Mouse (Mus musculus) liver, postnatal 0 days (tissue): Measurements from ENCODE around the gene Myo5a. TPM values are rescaled to one million over a fixed set of nuclear protein-coding genes. Genes with fewer than 3 reads are reported as not detected.

Experiments used
- ATAC-seq: fragments of 200-750 bp; cut with Nextera tagmentation; 2 replicates; pipeline ENCODE4 v1.8.0; 2017; ENCODE audit warnings: mild to moderate bottlenecking, moderate library complexity
- DNase-seq: peaks from one replicate; pipeline ENCODE4 v3.0.0-alpha.2; 2016
- H3K27ac ChIP-seq: fragments of 300-500 bp; sonication (generic); 2 replicates; pipeline ENCODE4 v1.5.1; 2014; ENCODE audit warnings: antibody characterized with exemption, moderate library complexity, mild to moderate bottlenecking, low read depth
- H3K27me3 ChIP-seq: fragments of 300-500 bp; sonication (generic); 2 replicates; pipeline ENCODE4 v1.6.1; 2014; ENCODE audit warnings: low read length, control low read depth, mixed read lengths; ENCODE audit not compliant: insufficient read depth
- H3K36me3 ChIP-seq: fragments of 300-500 bp; sonication (generic); replicated peaks from 2 replicates; pipeline ENCODE4 v1.6.1; 2014; ENCODE audit warnings: mild to moderate bottlenecking, control low read depth, low read length, moderate library complexity, mixed read lengths; ENCODE audit not compliant: insufficient read depth
- H3K4me1 ChIP-seq: fragments of 300-500 bp; sonication (generic); 2 replicates; pipeline ENCODE4 v1.6.1; 2014; ENCODE audit warnings: antibody characterized with exemption, mild to moderate bottlenecking, control low read depth; ENCODE audit not compliant: insufficient read depth
- H3K4me2 ChIP-seq: fragments of 300-500 bp; sonication (generic); 2 replicates; pipeline ENCODE4 v1.6.1; 2014; ENCODE audit warnings: low read depth, mild to moderate bottlenecking, low read length, moderate library complexity, mixed read lengths
- H3K4me3 ChIP-seq: fragments of 300-500 bp; sonication (generic); 2 replicates; pipeline ENCODE4 v1.5.1; 2014; ENCODE audit warnings: low read depth, low read length
- H3K9ac ChIP-seq: fragments of 300-500 bp; sonication (generic); replicated peaks from 2 replicates; pipeline ENCODE4 v1.6.1; 2014; ENCODE audit warnings: mild to moderate bottlenecking, moderate library complexity
- H3K9me3 ChIP-seq: fragments of 300-500 bp; sonication (generic); 2 replicates; pipeline ENCODE4 v1.6.1; 2016; ENCODE audit warnings: mild to moderate bottlenecking, control low read depth, low read length, mixed read lengths
- CTCF ChIP-seq: sonication (generic); IDR thresholded peaks from 2 replicates; pipeline ENCODE4 v1.5.1; 2016; ENCODE audit warnings: antibody characterized with exemption, low read depth
- EP300 ChIP-seq: IDR thresholded peaks from 2 replicates; pipeline ENCODE4 v1.6.1; 2016; ENCODE audit warnings: antibody characterized with exemption, low read depth, mild to moderate bottlenecking
- WGBS: fragments of 180-500 bp; shearing (Covaris S2); extraction: QIAGEN DNeasy Blood & Tissue Kit; methylation state at CpG from one replicate; pipeline ENCODE4 v1.1.7; 2014; ENCODE audit not compliant: insufficient replicate concordance; 5-methylcytosine and 5-hydroxymethylcytosine counted together
- polyA plus RNA-seq: library from polyadenylated mRNA; unstranded; fragments of >200 nt; fragmentation: Nextera tagmentation; extraction: Ambion mirVana; gene quantifications from 2 replicates; pipeline ENCODE4 v1.2.1, GENCODE M21; 2015

Myo5a gene
- polyA plus RNA-seq, 1 experiment from 2014 or later, result 1.3 TPM

- Histone ChIP-seq H3K4me2 (no peak overlapping the region), H3K9ac (no peak overlapping the region), H3K36me3 (no peaks in the 10 kb centered on the region), H3K9me3 (no peaks in the 10 kb centered on the region), H3K27me3 (no peaks in the 10 kb centered on the region), H3K4me1 (no peaks in the 10 kb centered on the region; the same call in 1 of the 2 replicates), H3K4me3 (no peak overlapping the region), H3K27ac (no peak overlapping the region)
- no peak for TF ChIP-seq EP300
- no peak for TF ChIP-seq CTCF
- ATAC-seq (no peak), DNase-seq (no peak)
- WGBS, result 73% methylated on average over 3 of the region's 3 CpGs
These were observed 167.4 kb downstream of the Myo5a start for GRCm38 (mm10) chr9:75238179-75238578.

GRCm38 (mm10) chr9:75243052-75243451 lies 172.2 kb downstream of the Myo5a start:
- H3K4me2 ChIP-seq, result no peak overlapping the region
- no peaks in the 10 kb centered on the region for H3K36me3 ChIP-seq
- no peak for DNase-seq
- TF ChIP-seq CTCF (no peak), EP300 (no peak)
- WGBS, result 64% methylated on average over 6 of the region's 6 CpGs
- H3K27me3 ChIP-seq, result no peaks in the 10 kb centered on the region
- no peak overlapping the region for H3K27ac ChIP-seq
- H3K9me3 ChIP-seq, result no peaks in the 10 kb centered on the region
- no peaks in the 10 kb centered on the region for H3K4me1 ChIP-seq
- H3K9ac ChIP-seq, result no peak overlapping the region
- ATAC-seq, result no peak
- H3K4me3 ChIP-seq, result no peak overlapping the region

GRCm38 (mm10) chr9:75243730-75244406 lies 173.1 kb downstream of the Myo5a start:
- 38% methylated on average over 5 of the region's 5 CpGs for WGBS
- no peak for DNase-seq

GRCm38 (mm10) chr9:75244527-75244926 lies 173.7 kb downstream of the Myo5a start:
- WGBS, result 70% methylated on average over 4 of the region's 4 CpGs
- ATAC-seq (no peak), DNase-seq (no peak)
- no peaks in the 10 kb centered on the region for H3K4me1 ChIP-seq
- TF ChIP-seq EP300 (no peak), CTCF (peak; percentile 17; the same call in 1 of the 2 replicates)
- no peak overlapping the region for H3K9ac ChIP-seq
- no peak overlapping the region for H3K27ac ChIP-seq
- H3K9me3 ChIP-seq, result no peaks in the 10 kb centered on the region
- H3K4me2 ChIP-seq, result no peak overlapping the region
- H3K27me3 ChIP-seq, result no peaks in the 10 kb centered on the region
- H3K4me3 ChIP-seq, result no peak overlapping the region
- no peaks in the 10 kb centered on the region for H3K36me3 ChIP-seq

More at GRCm38 (mm10) chr9:75243730-75244406, 173.1 kb downstream of the Myo5a start:
- H3K27ac ChIP-seq, result no peak overlapping the region
- H3K9ac ChIP-seq, result no peak overlapping the region
- H3K4me2 ChIP-seq, result no peak overlapping the region
- TF ChIP-seq CTCF (no peak), EP300 (no peak)
- no peaks in the 10 kb centered on the region for H3K9me3 ChIP-seq
- no peaks in the 10 kb centered on the region for H3K36me3 ChIP-seq
- ATAC-seq, result no peak
- H3K4me3 ChIP-seq, result no peak overlapping the region
- H3K27me3 ChIP-seq, result no peaks in the 10 kb centered on the region
- no peaks in the 10 kb centered on the region for H3K4me1 ChIP-seq

- no peaks in the 10 kb centered on the region for H3K4me1 ChIP-seq
- DNase-seq (no peak), ATAC-seq (no peak)
- H3K27ac ChIP-seq, result no peak overlapping the region
- TF ChIP-seq CTCF (no peak), EP300 (no peak)
- H3K36me3 ChIP-seq, result no peaks in the 10 kb centered on the region
- no peak overlapping the region for H3K4me2 ChIP-seq
- no peaks in the 10 kb centered on the region for H3K27me3 ChIP-seq
- 54% methylated on average over 13 of the region's 13 CpGs for WGBS
- no peaks in the 10 kb centered on the region for H3K9me3 ChIP-seq
- no peak overlapping the region for H3K4me3 ChIP-seq
- H3K9ac ChIP-seq, result no peak overlapping the region
These were observed 175.5 kb downstream of the Myo5a start for GRCm38 (mm10) chr9:75246080-75246930.

- H3K4me3 ChIP-seq, result no peak overlapping the region
These were observed 177.1 kb downstream of the Myo5a start for GRCm38 (mm10) chr9:75247870-75248269.

More at GRCm38 (mm10) chr9:75247870-75248269, 177.1 kb downstream of the Myo5a start:
- TF ChIP-seq CTCF, result no peak
- TF ChIP-seq EP300, result no peak
- no peaks in the 10 kb centered on the region for H3K4me1 ChIP-seq
- H3K27ac ChIP-seq, result no peak overlapping the region
- DNase-seq (no peak), ATAC-seq (no peak)
- no peaks in the 10 kb centered on the region for H3K9me3 ChIP-seq
- H3K9ac ChIP-seq, result no peak overlapping the region
- H3K36me3 ChIP-seq, result no peaks in the 10 kb centered on the region
- H3K4me2 ChIP-seq, result no peak overlapping the region
- WGBS, result 77% methylated on average over 6 of the region's 6 CpGs
- no peaks in the 10 kb centered on the region for H3K27me3 ChIP-seq
